Mouse (Mus musculus): ENCODE measurements around the gene Zbtb22. TPM values are rescaled to one million over a fixed set of nuclear protein-coding genes. Genes with fewer than 3 reads are reported as not detected.
"Not testable (repeated sequence)": the region's sequence is repeated elsewhere in the genome, so short reads cannot be mapped to it uniquely, and the experiment has no call there.

The Zbtb22 gene
- polyA plus RNA-seq, 1 experiment from 2014 or later = 12.5 TPM

DNA sequence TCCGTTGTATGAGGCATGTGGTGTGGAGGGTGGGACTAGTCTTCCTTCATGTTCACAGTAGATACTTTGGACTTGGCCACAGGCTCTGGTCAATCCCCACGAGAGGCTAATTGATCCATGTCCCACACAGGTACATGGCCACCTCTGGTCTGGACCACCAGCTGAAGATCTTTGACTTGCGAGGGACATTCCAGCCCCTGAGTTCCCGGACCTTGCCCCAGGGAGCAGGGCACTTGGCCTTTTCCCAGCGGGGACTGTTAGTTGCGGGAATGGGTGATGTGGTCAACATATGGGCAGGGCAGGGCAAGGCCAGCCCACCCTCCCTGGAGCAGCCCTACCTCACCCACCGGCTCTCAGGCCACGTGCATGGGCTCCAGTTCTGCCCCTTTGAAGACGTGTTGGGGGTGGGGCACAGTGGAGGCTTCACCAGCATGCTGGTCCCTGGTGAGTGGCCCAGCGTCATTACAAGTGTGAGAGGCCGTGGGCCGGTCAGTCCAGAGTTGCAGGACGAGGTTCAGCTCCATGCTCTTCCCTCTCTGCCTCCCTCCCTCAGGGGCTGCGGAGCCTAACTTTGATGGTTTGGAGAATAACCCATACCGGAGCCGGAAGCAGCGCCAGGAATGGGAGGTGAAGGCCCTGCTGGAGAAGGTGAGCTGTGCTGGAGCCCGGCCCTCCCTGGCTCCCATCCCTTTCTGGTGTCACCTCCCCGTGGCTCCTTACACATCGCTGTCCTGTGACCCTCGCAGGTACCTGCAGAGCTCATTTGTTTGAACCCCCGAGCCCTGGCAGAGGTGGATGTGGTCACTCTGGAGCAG is 32.6 kb downstream of the Zbtb22 start:
- Histone ChIP-seq H3K36me3 (ENCODE audit: control insufficient read depth, insufficient read depth, low read length) (peaks cover 4% of the 10 kb centered on the region), H3K4me2 (ENCODE audit: low read depth, low read length) (no peak overlapping the region), H3K9ac (ENCODE audit: low read length) (no peak overlapping the region), H3K4me1 (ENCODE audit: control insufficient read depth, insufficient read depth, low read length) (peaks cover 28% of the 10 kb centered on the region), H3K27me3 (ENCODE audit: control insufficient read depth, insufficient read depth, low read length) (no peaks in the 10 kb centered on the region), H3K4me3 (replicated peaks; ENCODE audit: low read length) (no peak overlapping the region), H3K9me3 (replicated peaks; ENCODE audit: control insufficient read depth, low read length) (no peaks in the 10 kb centered on the region), H3K27ac (ENCODE audit: low read length) (peak overlapping the region; percentile 14; the same call in 1 of the 2 replicates)
- no peak for ATAC-seq (ENCODE audit: insufficient read depth, low FRiP score)
- WGBS = 83% methylated on average over 22 of the region's 22 CpGs

GRCm38 (mm10) chr17:33948905-33949537 is 33.3 kb downstream of the Zbtb22 start:
- Histone ChIP-seq H3K27ac (ENCODE audit: low read length) (peak overlapping the region; percentile 42), H3K4me2 (ENCODE audit: low read depth, low read length) (0 out of 2 replicates have a peak overlapping the region, but pooled peaks have one; percentile 87), H3K4me1 (ENCODE audit: control insufficient read depth, insufficient read depth, low read length) (peaks cover 35% of the 10 kb centered on the region), H3K27me3 (ENCODE audit: control insufficient read depth, insufficient read depth, low read length) (no peaks in the 10 kb centered on the region), H3K9me3 (replicated peaks; ENCODE audit: control insufficient read depth, low read length) (no peaks in the 10 kb centered on the region), H3K36me3 (ENCODE audit: control insufficient read depth, insufficient read depth, low read length) (no peaks in the 10 kb centered on the region; the same call in 1 of the 2 replicates), H3K4me3 (replicated peaks; ENCODE audit: low read length) (no peak overlapping the region), H3K9ac (ENCODE audit: low read length) (no peak overlapping the region)
- ATAC-seq (ENCODE audit: insufficient read depth, low FRiP score) = peak; percentile 61; the same call in 1 of the 2 replicates
- WGBS = 79% methylated on average over 19 of the region's 19 CpGs

DNA sequence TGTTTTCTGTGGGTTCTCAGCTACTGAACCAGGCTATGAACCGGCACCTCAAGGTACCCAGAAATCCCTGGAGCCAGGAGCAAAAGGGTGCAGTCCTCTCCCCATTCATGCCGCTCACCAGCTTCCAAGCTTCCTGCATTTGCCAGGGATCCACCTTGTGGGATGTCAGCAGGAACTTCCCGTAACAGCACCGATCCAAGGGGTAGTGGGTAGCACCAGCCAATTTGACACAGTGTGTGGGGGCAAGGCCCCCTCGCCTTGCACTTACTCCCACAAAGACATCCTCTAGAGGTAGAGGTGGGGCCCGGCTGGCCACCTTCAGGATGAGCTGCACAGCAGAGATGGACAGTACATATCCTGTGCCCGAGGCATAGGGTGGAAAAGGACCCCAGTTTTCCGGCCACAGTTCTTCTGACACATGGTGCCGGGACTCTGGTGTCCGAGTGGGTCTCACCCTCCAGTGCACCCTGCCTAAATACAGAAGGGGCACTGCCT is 34.5 kb downstream of the Zbtb22 start:
- WGBS = 69% methylated on average over 10 of the region's 10 CpGs
- Histone ChIP-seq H3K9me3 (replicated peaks; ENCODE audit: control insufficient read depth, low read length) (no peaks in the 10 kb centered on the region), H3K36me3 (ENCODE audit: control insufficient read depth, insufficient read depth, low read length) (no peaks in the 10 kb centered on the region; the same call in 1 of the 2 replicates), H3K27me3 (ENCODE audit: control insufficient read depth, insufficient read depth, low read length) (no peaks in the 10 kb centered on the region), H3K9ac (ENCODE audit: low read length) (peak overlapping the region; percentile 77), H3K27ac (ENCODE audit: low read length) (peak overlapping the region; percentile 94; the same call in 1 of the 2 replicates), H3K4me2 (ENCODE audit: low read depth, low read length) (peak overlapping the region; percentile 87), H3K4me1 (ENCODE audit: control insufficient read depth, insufficient read depth, low read length) (peaks cover 41% of the 10 kb centered on the region), H3K4me3 (replicated peaks; ENCODE audit: low read length) (peak overlapping the region; percentile 57)
- no peak for ATAC-seq (ENCODE audit: insufficient read depth, low FRiP score)

- no peaks in the 10 kb centered on the region; the same call in 1 of the 2 replicates for H3K36me3 ChIP-seq (ENCODE audit: control insufficient read depth, insufficient read depth, low read length)
- H3K4me3 ChIP-seq (replicated peaks; ENCODE audit: low read length) = peak within 1 kb of the TSS; percentile 57
- WGBS = 1% methylated on average over 45 of the region's 45 CpGs
- H3K9ac ChIP-seq (ENCODE audit: low read length) = peak within 1 kb of the TSS; percentile 77
- no peaks in the 10 kb centered on the region for H3K9me3 ChIP-seq (replicated peaks; ENCODE audit: control insufficient read depth, low read length)
- ATAC-seq (ENCODE audit: insufficient read depth, low FRiP score) = peak; percentile 76
- peak within 1 kb of the TSS; percentile 94 for H3K27ac ChIP-seq (ENCODE audit: low read length)
- no peaks in the 10 kb centered on the region for H3K27me3 ChIP-seq (ENCODE audit: control insufficient read depth, insufficient read depth, low read length)
- H3K4me1 ChIP-seq (ENCODE audit: control insufficient read depth, insufficient read depth, low read length) = peaks cover 41% of the 10 kb centered on the region
- H3K4me2 ChIP-seq (ENCODE audit: low read depth, low read length) = peak within 1 kb of the TSS; percentile 87
These were observed 35.6 kb downstream of the Zbtb22 start, which contains the start of gene B3galt4 for GRCm38 (mm10) chr17:33951021-33951946. Gene B3galt4 (minus strand): TSS chr17:33951488.

- not testable (repeated sequence) for H3K9ac ChIP-seq (ENCODE audit: low read length); H3K27me3 ChIP-seq (ENCODE audit: control insufficient read depth, insufficient read depth, low read length); H3K36me3 ChIP-seq (ENCODE audit: control insufficient read depth, insufficient read depth, low read length); ATAC-seq (ENCODE audit: insufficient read depth, low FRiP score); H3K9me3 ChIP-seq (replicated peaks; ENCODE audit: control insufficient read depth, low read length)
- peak overlapping the region; percentile 87 for H3K4me2 ChIP-seq (ENCODE audit: low read depth, low read length)
- peak overlapping the region; percentile 94; the same call in 1 of the 2 replicates for H3K27ac ChIP-seq (ENCODE audit: low read length)
- peaks cover 46% of the 10 kb centered on the region for H3K4me1 ChIP-seq (ENCODE audit: control insufficient read depth, insufficient read depth, low read length)
- peak overlapping the region; percentile 57; the same call in 1 of the 2 replicates for H3K4me3 ChIP-seq (replicated peaks; ENCODE audit: low read length)
- 73% methylated on average over 13 of the region's 13 CpGs for WGBS
These were observed 36.3 kb downstream of the Zbtb22 start for GRCm38 (mm10) chr17:33952015-33952414.

DNA sequence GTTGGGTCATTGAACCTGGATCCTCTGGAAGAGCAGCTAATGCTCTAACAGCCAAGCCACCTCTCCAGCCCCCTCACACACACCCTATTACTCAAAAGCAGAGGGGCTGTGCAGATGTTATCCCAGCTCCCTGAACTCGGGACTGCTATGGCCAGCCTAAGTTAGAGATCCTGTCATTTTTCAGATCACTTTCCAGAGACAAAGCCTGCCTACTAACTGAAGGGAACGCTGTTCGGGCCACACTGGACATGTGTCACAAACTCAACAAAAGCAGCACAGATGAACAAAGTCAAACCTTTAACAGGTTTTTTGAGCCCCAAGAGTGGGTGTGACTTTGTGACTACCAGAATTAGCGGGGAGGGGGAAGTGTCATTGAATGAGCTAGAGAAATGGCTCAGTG is 37.2 kb downstream of the Zbtb22 start:
- Histone ChIP-seq H3K4me2 (ENCODE audit: low read depth, low read length) (peak overlapping the region; percentile 97; the same call in 1 of the 2 replicates), H3K4me3 (replicated peaks; ENCODE audit: low read length) (no peak overlapping the region), H3K4me1 (ENCODE audit: control insufficient read depth, insufficient read depth, low read length) (peaks cover 46% of the 10 kb centered on the region), H3K36me3 (ENCODE audit: control insufficient read depth, insufficient read depth, low read length) (no peaks in the 10 kb centered on the region; the same call in 1 of the 2 replicates), H3K27me3 (ENCODE audit: control insufficient read depth, insufficient read depth, low read length) (no peaks in the 10 kb centered on the region), H3K27ac (ENCODE audit: low read length) (0 out of 2 replicates have a peak overlapping the region, but pooled peaks have one; percentile 12), H3K9me3 (replicated peaks; ENCODE audit: control insufficient read depth, low read length) (no peaks in the 10 kb centered on the region), H3K9ac (ENCODE audit: low read length) (peak overlapping the region; percentile 0; the same call in 1 of the 2 replicates)
- WGBS = 80% methylated on average over 4 of the region's 4 CpGs
- ATAC-seq (ENCODE audit: insufficient read depth, low FRiP score) = no peak

- no peaks in the 10 kb centered on the region for H3K27me3 ChIP-seq (ENCODE audit: control insufficient read depth, insufficient read depth, low read length)
- no peak for ATAC-seq (ENCODE audit: insufficient read depth, low FRiP score)
- no peaks in the 10 kb centered on the region; the same call in 1 of the 2 replicates for H3K36me3 ChIP-seq (ENCODE audit: control insufficient read depth, insufficient read depth, low read length)
- 65% methylated on average over 3 of the region's 3 CpGs for WGBS
- peak overlapping the region; percentile 97 for H3K4me2 ChIP-seq (ENCODE audit: low read depth, low read length)
- peaks cover 46% of the 10 kb centered on the region for H3K4me1 ChIP-seq (ENCODE audit: control insufficient read depth, insufficient read depth, low read length)
- no peaks in the 10 kb centered on the region for H3K9me3 ChIP-seq (replicated peaks; ENCODE audit: control insufficient read depth, low read length)
- 0 out of 2 replicates have a peak overlapping the region, but pooled peaks have one; percentile 12 for H3K27ac ChIP-seq (ENCODE audit: low read length)
- no peak overlapping the region for H3K4me3 ChIP-seq (replicated peaks; ENCODE audit: low read length)
- H3K9ac ChIP-seq (ENCODE audit: low read length) = peak overlapping the region; percentile 0; the same call in 1 of the 2 replicates
These were observed 37.6 kb downstream of the Zbtb22 start for GRCm38 (mm10) chr17:33953310-33953709.

DNA sequence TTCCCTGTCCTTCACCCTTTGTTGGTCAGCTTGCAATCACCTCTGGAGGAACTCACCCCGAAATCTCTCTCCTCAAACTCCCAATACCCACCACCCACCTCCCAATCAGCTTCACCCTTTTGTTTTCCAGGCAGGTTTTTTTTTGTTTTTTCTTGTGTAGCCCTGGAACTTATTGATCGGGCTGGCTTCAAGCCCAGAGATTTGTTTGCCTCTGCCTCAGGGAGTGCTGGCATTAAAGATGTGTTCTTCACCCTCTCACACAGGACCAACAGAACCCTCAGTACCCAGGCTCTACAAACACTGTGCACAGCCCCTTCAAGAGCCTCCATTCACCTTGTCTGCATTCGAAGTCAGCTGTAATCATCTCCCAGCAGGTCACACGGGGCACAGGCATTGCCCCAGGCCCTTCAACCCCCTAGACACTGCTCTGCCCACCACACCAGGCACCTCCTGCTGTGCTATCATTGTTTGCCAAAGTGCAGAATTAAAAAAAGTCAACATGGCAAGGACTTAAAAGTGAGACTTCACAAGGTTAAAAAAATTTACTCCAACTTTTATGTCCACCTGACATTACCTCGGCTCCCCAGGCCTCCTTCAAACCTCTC is 38.4 kb downstream of the Zbtb22 start:
- H3K9me3 ChIP-seq (replicated peaks; ENCODE audit: control insufficient read depth, low read length) = no peaks in the 10 kb centered on the region
- H3K4me1 ChIP-seq (ENCODE audit: control insufficient read depth, insufficient read depth, low read length) = peaks cover 46% of the 10 kb centered on the region
- H3K27ac ChIP-seq (ENCODE audit: low read length) = peak overlapping the region; percentile 92
- peak overlapping the region; percentile 98 for H3K9ac ChIP-seq (ENCODE audit: low read length)
- 31% methylated on average over 5 of the region's 5 CpGs for WGBS
- no peaks in the 10 kb centered on the region for H3K27me3 ChIP-seq (ENCODE audit: control insufficient read depth, insufficient read depth, low read length)
- peak overlapping the region; percentile 97 for H3K4me2 ChIP-seq (ENCODE audit: low read depth, low read length)
- no peak for ATAC-seq (ENCODE audit: insufficient read depth, low FRiP score)
- peak overlapping the region; percentile 97 for H3K4me3 ChIP-seq (replicated peaks; ENCODE audit: low read length)
- peaks cover 4% of the 10 kb centered on the region; the same call in 1 of the 2 replicates for H3K36me3 ChIP-seq (ENCODE audit: control insufficient read depth, insufficient read depth, low read length)

All from stomach, embryonic 16.5 days (tissue).